Mouse (Mus musculus) lung, postnatal 25 days (tissue): ENCODE data around the gene Prss47.
A peak's percentile ranks its signal among the peaks of the same experiment; 100 is the strongest.

ENCODE experiments used
- DNase-seq: peaks from one replicate; pipeline ENCODE4 v3.0.0; 2022; ENCODE audit warnings: low spot score

The Prss47 gene

GRCm38 (mm10) chr13:65052660-65053059 is at the start of gene Prss47:
Gene Prss47, minus strand, starts transcription at chr13:65052760.
- no peak for DNase-seq

DNA sequence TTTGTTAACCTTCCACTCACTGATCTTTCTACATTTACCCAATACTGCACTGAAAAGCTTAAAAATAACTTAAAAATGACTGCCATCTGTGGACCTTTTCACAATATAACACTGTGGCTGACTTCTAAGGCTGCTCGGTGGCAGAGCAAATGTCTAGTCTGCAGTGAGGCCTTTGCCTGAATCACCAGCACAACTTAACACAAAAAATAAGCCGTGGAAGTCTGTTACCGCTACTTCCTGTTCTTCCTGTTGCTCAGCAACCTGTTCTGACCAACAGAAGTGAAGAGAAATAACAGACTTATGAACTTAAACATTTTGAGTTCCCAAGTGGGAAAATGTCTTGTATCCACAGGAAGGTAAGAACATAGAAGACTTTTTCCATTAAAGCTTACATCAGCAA is 48.7 kb upstream of the Prss47 start:
- peak; percentile 12 for DNase-seq

GRCm38 (mm10) chr13:65100678-65101077 is 48.1 kb upstream of the Prss47 start:
- DNase-seq, result no peak

- DNase-seq, result no peak
Observed at GRCm38 (mm10) chr13:65097018-65097417, 44.5 kb upstream of the Prss47 start.

- no peak for DNase-seq
Observed at GRCm38 (mm10) chr13:65095923-65096322, 43.4 kb upstream of the Prss47 start.

- peak; percentile 3 for DNase-seq
Observed at GRCm38 (mm10) chr13:65069969-65070368, 17.4 kb upstream of the Prss47 start.

DNA sequence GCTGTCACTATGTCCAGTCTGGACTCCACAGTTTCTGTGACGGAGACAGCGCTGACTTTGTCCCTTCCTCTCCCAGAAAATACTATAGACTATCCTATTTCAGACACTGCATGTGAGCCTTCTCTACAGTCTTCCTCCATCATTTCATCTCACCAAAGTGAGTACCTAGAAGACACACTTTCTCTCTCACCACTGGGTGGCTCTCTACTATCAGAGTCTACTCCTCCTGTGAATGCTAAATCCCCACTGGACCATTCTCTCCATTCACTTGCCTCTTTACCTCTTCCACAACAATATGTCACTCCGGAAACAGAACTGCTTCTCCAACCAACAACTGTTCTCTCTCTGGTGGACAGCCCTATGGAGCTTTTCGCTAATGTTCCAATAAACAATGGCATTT is 17.5 kb downstream of the Prss47 start:
- DNase-seq, result no peak

GRCm38 (mm10) chr13:65032758-65033157 is 19.8 kb downstream of the Prss47 start, which contains the start of gene Spata31d1c:
Gene Spata31d1c, plus strand, starts transcription at chr13:65033058.
- no peak for DNase-seq

- no peak for DNase-seq
Observed at GRCm38 (mm10) chr13:65011052-65011738, 41.4 kb downstream of the Prss47 start.

- DNase-seq, result no peak
Observed at GRCm38 (mm10) chr13:65007971-65008370, 44.6 kb downstream of the Prss47 start.

- DNase-seq, result no peak
Observed at GRCm38 (mm10) chr13:65006760-65007159, 45.8 kb downstream of the Prss47 start.

- DNase-seq, result no peak
Observed at GRCm38 (mm10) chr13:65005414-65005813, 47.1 kb downstream of the Prss47 start.
